10 mouse cellular contexts compared by ENCODE assay signal in the genomic region with DNA sequence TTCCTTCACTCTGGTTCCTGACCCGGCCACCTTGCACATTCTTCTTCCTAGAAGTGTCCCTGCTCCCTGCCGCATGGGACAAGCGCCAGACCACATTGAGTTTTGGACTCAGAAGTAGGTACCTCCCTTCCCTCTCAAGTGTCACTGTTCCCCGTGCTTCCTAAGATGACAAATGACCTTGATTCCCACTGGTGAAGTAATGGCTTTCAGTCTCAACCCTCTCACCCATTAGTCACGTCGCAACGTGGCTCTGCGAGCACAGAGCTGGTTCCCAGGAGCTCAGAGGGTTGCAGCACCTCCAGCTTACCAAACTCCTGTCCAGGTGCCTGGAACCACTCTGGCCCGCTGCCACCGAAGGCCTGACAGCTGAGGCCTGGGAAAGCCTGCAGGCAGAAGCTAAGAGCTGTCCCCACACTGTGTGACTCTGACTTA. TPM values are rescaled to one million over a fixed set of nuclear protein-coding genes. Genes with fewer than 3 reads are reported as not detected.
DNase-seq lines count a peak whose midpoint lies in the region; ATAC-seq lines count a peak whose summit lies in the region.
"Had no signal": no experiment of that assay in that cellular context is flagged by ENCODE, and none has a peak within 500 bp of the region (broad histone marks: within the 10 kb centered on the region; RNA-seq: fewer than 3 reads in every experiment).

No protein-coding gene starts in this region.

- H3K9me3 ChIP-seq in intestine, embryonic 16.5 days (ENCODE audit: control insufficient read depth, low read length) = no peaks in the 10 kb centered on the region
- H3K9me3 ChIP-seq in intestine, embryonic 15.5 days = no peaks in the 10 kb centered on the region
- H3K9me3 ChIP-seq in kidney, embryonic 14.5 days (ENCODE audit: control insufficient read depth, low read length) = no peaks in the 10 kb centered on the region
- no peaks in the 10 kb centered on the region for H3K9me3 ChIP-seq in hindbrain, embryonic 10.5 days
- H3K9me3 ChIP-seq: liver, embryonic 15.5 days had no signal

- ATAC-seq in intestine, embryonic 16.5 days = no peak
- ATAC-seq in intestine, embryonic 15.5 days = no peak
- ATAC-seq in kidney, embryonic 14.5 days (ENCODE audit: low FRiP score, low TSS enrichment) = no peak
- ATAC-seq in megakaryocyte progenitor cell, adult 5-6 weeks (replicated peaks; ENCODE audit: poor library complexity) = 0 out of 2 replicates have a peak, but pooled peaks have one; percentile 0

- H3K9ac ChIP-seq in intestine, embryonic 16.5 days (ENCODE audit: low read depth, low read length) = peak overlapping the region; percentile 53
- H3K9ac ChIP-seq in intestine, embryonic 15.5 days = no peak overlapping the region
- H3K9ac ChIP-seq in kidney, embryonic 14.5 days (ENCODE audit: low read depth, low read length) = no peak overlapping the region
- H3K9ac ChIP-seq: liver, embryonic 15.5 days had no signal

- H3K27me3 ChIP-seq in intestine, embryonic 16.5 days (replicated peaks; ENCODE audit: control insufficient read depth, insufficient read depth, low read length) = no peaks in the 10 kb centered on the region
- no peaks in the 10 kb centered on the region for H3K27me3 ChIP-seq in intestine, embryonic 15.5 days (replicated peaks)
- H3K27me3 ChIP-seq in kidney, embryonic 14.5 days (ENCODE audit: control insufficient read depth, insufficient read depth, low read length) = no peaks in the 10 kb centered on the region
- no peaks in the 10 kb centered on the region for H3K27me3 ChIP-seq in hindbrain, embryonic 10.5 days (ENCODE audit: insufficient read depth, poor library complexity, severe bottlenecking)
- H3K27me3 ChIP-seq: CH12.LX; liver, embryonic 15.5 days had no signal

- H3K27ac ChIP-seq in intestine, embryonic 16.5 days (ENCODE audit: low read length) = no peak overlapping the region
- no peak overlapping the region for H3K27ac ChIP-seq in intestine, embryonic 15.5 days
- H3K27ac ChIP-seq in kidney, embryonic 14.5 days (ENCODE audit: low read depth, low read length) = peak overlapping the region; percentile 33; the same call in 1 of the 2 replicates
- no peak overlapping the region for H3K27ac ChIP-seq in hindbrain, embryonic 10.5 days
- H3K27ac ChIP-seq: liver, embryonic 15.5 days had no signal

- WGBS in intestine, embryonic 16.5 days = 54% methylated on average over 10 of the region's 10 CpGs
- 57% methylated on average over 10 of the region's 10 CpGs for WGBS in intestine, embryonic 15.5 days
- WGBS in kidney, embryonic 14.5 days = 54% methylated on average over 10 of the region's 10 CpGs
- WGBS in hindbrain, embryonic 10.5 days = 85% methylated on average over 10 of the region's 10 CpGs

- H3K4me3 ChIP-seq in intestine, embryonic 16.5 days (ENCODE audit: low read length) = no peak overlapping the region
- no peak overlapping the region for H3K4me3 ChIP-seq in intestine, embryonic 15.5 days (replicated peaks)
- no peak overlapping the region for H3K4me3 ChIP-seq in kidney, embryonic 14.5 days (ENCODE audit: low read length)
- H3K4me3 ChIP-seq in hindbrain, embryonic 10.5 days = no peak overlapping the region
- H3K4me3 ChIP-seq: liver, embryonic 15.5 days had no signal

- H3K4me2 ChIP-seq in intestine, embryonic 16.5 days (ENCODE audit: low read depth, low read length) = no peak overlapping the region
- H3K4me2 ChIP-seq in intestine, embryonic 15.5 days (replicated peaks) = no peak overlapping the region
- no peak overlapping the region for H3K4me2 ChIP-seq in kidney, embryonic 14.5 days (replicated peaks; ENCODE audit: low read depth, low read length)
- H3K4me2 ChIP-seq: liver, embryonic 15.5 days had no signal

- peak; percentile 77 for DNase-seq in gastrocnemius, adult 18-20 months (ENCODE audit: low spot score)
- DNase-seq in hindbrain, embryonic 10.5 days (ENCODE audit: low spot score) = no peak
- no peak for DNase-seq in spleen, postnatal 14 days (ENCODE audit: low spot score in 2 of 2)
- no peak for DNase-seq in cerebellum, adult 9-11 months

- peaks cover 25% of the 10 kb centered on the region for H3K4me1 ChIP-seq in intestine, embryonic 16.5 days (ENCODE audit: control insufficient read depth, insufficient read depth, low read length)
- peaks cover 22% of the 10 kb centered on the region for H3K4me1 ChIP-seq in intestine, embryonic 15.5 days (replicated peaks)
- H3K4me1 ChIP-seq in kidney, embryonic 14.5 days (ENCODE audit: control insufficient read depth, insufficient read depth, low read length) = 0 out of 2 replicates have a peak, but pooled peaks cover 8% of the 10 kb centered on the region
- H3K4me1 ChIP-seq in hindbrain, embryonic 10.5 days (replicated peaks) = peaks cover 18% of the 10 kb centered on the region

- no peaks in the 10 kb centered on the region for H3K36me3 ChIP-seq in intestine, embryonic 16.5 days (ENCODE audit: control insufficient read depth, insufficient read depth, low read length)
- H3K36me3 ChIP-seq in intestine, embryonic 15.5 days = no peaks in the 10 kb centered on the region
- no peaks in the 10 kb centered on the region for H3K36me3 ChIP-seq in kidney, embryonic 14.5 days (ENCODE audit: control insufficient read depth, insufficient read depth, low read length)
- no peaks in the 10 kb centered on the region for H3K36me3 ChIP-seq in hindbrain, embryonic 10.5 days
- H3K36me3 ChIP-seq: liver, embryonic 15.5 days had no signal

RNA-seq across cellular contexts. Expression of a gene that starts 36.3 kb away (rescaled TPM):
- polyA plus RNA-seq in intestine, embryonic 16.5 days (2015; fragmentation: Nextera tagmentation; extraction: Ambion mirVana) = 314 and 329 TPM in 2 replicates
- 295 and 300 TPM in 2 replicates for polyA plus RNA-seq in intestine, embryonic 15.5 days (2015; fragmentation: Nextera tagmentation; extraction: Ambion mirVana)
- total RNA-seq in gastrocnemius, adult 18-20 months (2021) = 100 to 1,000 TPM in 1 of 2 experiments, 10 to 100 TPM in 1; 98.0 to 115 TPM
- polyA plus RNA-seq in kidney, embryonic 14.5 days (2014; fragmentation: Nextera tagmentation; extraction: Ambion mirVana) = 262 and 292 TPM in 2 replicates
- total RNA-seq in megakaryocyte progenitor cell, adult 5-6 weeks (2015) = 118 and 141 TPM in 2 replicates
- total RNA-seq in megakaryocyte progenitor cell, adult 5-6 weeks (2017) = 182 and 238 TPM in 2 replicates
- polyA plus RNA-seq in hindbrain, embryonic 10.5 days (2016; fragmentation: Nextera tagmentation; extraction: Ambion mirVana) = 250 and 288 TPM in 2 replicates
